Mouse (Mus musculus) erythroblast, embryonic 14.5 days (primary cell): Measurements from ENCODE around the gene Sh3bp2. TPM values are rescaled to one million over a fixed set of nuclear protein-coding genes. Genes with fewer than 3 reads are reported as not detected.
"Not testable (repeated sequence)": the region's sequence is repeated elsewhere in the genome, so short reads cannot be mapped to it uniquely, and the experiment has no call there.

Experiments
- H3K27me3 ChIP-seq: 2 replicates; pipeline ENCODE4 v1.6.1; 2012; ENCODE audit warnings: inconsistent platforms; ENCODE audit not compliant: control insufficient read depth
- H3K36me3 ChIP-seq: 2 replicates; pipeline ENCODE4 v1.6.1; 2012; ENCODE audit warnings: mild to moderate bottlenecking, inconsistent platforms; ENCODE audit not compliant: control insufficient read depth
- H3K4me1 ChIP-seq: 2 replicates; pipeline ENCODE4 v1.6.1; 2012; ENCODE audit warnings: inconsistent platforms; ENCODE audit not compliant: control insufficient read depth
- H3K4me3 ChIP-seq: replicated peaks from 2 replicates; pipeline ENCODE3; 2012; ENCODE audit warnings: moderate library complexity, mild to moderate bottlenecking, inconsistent platforms
- H3K9me3 ChIP-seq: 2 replicates; pipeline ENCODE4 v1.6.1; 2012; ENCODE audit warnings: low read length, inconsistent platforms, mixed read lengths; ENCODE audit not compliant: control insufficient read depth
- GATA1 ChIP-seq: IDR thresholded peaks from 2 replicates; pipeline ENCODE4 v1.6.1; 2012; ENCODE audit warnings: low read length, inconsistent platforms, mixed read lengths
- TAL1 ChIP-seq: IDR thresholded peaks from 3 replicates; pipeline ENCODE4 v1.6.1; 2012; ENCODE audit warnings: low read length, inconsistent platforms, mixed read lengths
- polyA plus RNA-seq: library from polyadenylated mRNA; stranded (reverse); fragments of >175 nt; gene quantifications from 2 replicates; pipeline ENCODE4 v1.2.3, GENCODE M21; 2012

The Sh3bp2 gene
- polyA plus RNA-seq, 1 experiment: 0.26 TPM

GRCm38 (mm10) chr5:34574721-34575120, 49.1 kb downstream of the Sh3bp2 start:
- H3K4me1 ChIP-seq: peaks cover 76% of the 10 kb centered on the region
- H3K9me3 ChIP-seq: no peaks in the 10 kb centered on the region
- H3K27me3 ChIP-seq: no peaks in the 10 kb centered on the region
- peaks cover 57% of the 10 kb centered on the region for H3K36me3 ChIP-seq
- TF ChIP-seq TAL1 (no peak), GATA1 (no peak)
- peak overlapping the region; percentile 98 for H3K4me3 ChIP-seq

DNA sequence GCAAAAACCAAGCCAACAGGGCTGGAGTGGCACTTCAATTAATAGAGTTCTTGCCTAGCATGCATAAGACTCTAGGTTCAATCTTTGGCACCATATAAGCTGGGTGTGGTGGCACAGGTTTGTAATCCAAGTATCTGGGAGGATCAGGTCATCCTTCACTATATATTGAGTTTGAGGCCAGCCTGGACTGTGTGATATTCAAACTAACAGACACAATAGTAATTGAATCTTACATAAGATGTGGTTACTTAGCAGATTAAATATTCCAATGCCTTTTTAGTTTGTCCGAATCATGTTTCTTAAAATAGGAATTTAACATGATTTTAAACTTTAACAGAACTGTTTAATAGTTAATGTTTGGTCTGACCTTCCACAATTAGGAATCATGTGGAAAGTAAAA, 50.6 kb downstream of the Sh3bp2 start:
- TF ChIP-seq GATA1: no peak
- TF ChIP-seq TAL1: no peak
- Histone ChIP-seq H3K9me3 (no peaks in the 10 kb centered on the region), H3K27me3 (no peaks in the 10 kb centered on the region), H3K36me3 (peaks cover 56% of the 10 kb centered on the region), H3K4me1 (peaks cover 68% of the 10 kb centered on the region), H3K4me3 (peak overlapping the region; percentile 98)

GRCm38 (mm10) chr5:34578038-34578655, 52.5 kb downstream of the Sh3bp2 start:
- Histone ChIP-seq H3K4me3 (no peak overlapping the region), H3K9me3 (no peaks in the 10 kb centered on the region), H3K36me3 (peaks cover 65% of the 10 kb centered on the region), H3K27me3 (no peaks in the 10 kb centered on the region), H3K4me1 (peaks cover 71% of the 10 kb centered on the region)
- TF ChIP-seq GATA1 (no peak), TAL1 (no peak)

DNA sequence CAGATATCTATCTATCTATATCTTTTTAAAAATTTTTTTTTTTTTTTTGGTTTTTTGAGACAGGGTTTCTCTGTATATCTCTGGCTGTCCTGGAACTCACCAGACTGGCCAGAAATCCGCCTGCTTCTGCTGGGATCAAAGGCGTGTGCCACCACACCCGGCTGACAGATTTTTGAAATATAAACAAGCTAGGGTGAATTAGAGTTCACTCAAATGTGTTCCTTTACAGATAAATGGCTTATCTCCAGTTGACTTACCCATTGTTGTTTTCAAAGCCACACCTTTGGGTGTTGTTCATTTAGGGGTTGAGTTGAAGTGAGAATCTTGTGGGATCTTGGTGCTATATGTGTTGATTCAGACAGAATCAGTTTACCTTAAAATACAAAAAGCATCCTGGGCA, 53.7 kb downstream of the Sh3bp2 start:
- Histone ChIP-seq H3K4me3 (no peak overlapping the region), H3K9me3 (no peaks in the 10 kb centered on the region), H3K27me3 (no peaks in the 10 kb centered on the region), H3K4me1 (peaks cover 81% of the 10 kb centered on the region), H3K36me3 (peaks cover 76% of the 10 kb centered on the region)
- TF ChIP-seq TAL1: no peak
- TF ChIP-seq GATA1: no peak

GRCm38 (mm10) chr5:34581671-34582313, 56.2 kb downstream of the Sh3bp2 start:
- Histone ChIP-seq H3K4me1 (peaks cover 76% of the 10 kb centered on the region), H3K4me3 (peak overlapping the region; percentile 63), H3K36me3 (peaks cover 75% of the 10 kb centered on the region)
- TF ChIP-seq TAL1 (peak; percentile 42; the same call in 2 of the 3 replicates), GATA1 (peak; percentile 55)
- H3K9me3 ChIP-seq, H3K27me3 ChIP-seq: not testable (repeated sequence)

- Histone ChIP-seq H3K4me3 (peak overlapping the region; percentile 63), H3K36me3 (peaks cover 75% of the 10 kb centered on the region), H3K4me1 (peaks cover 74% of the 10 kb centered on the region), H3K27me3 (no peaks in the 10 kb centered on the region), H3K9me3 (no peaks in the 10 kb centered on the region)
- no peak for TF ChIP-seq GATA1
- TF ChIP-seq TAL1: no peak
Measured at GRCm38 (mm10) chr5:34582314-34582675, 56.7 kb downstream of the Sh3bp2 start.

GRCm38 (mm10) chr5:34585216-34585615, 59.6 kb downstream of the Sh3bp2 start:
- H3K36me3 ChIP-seq: peaks cover 81% of the 10 kb centered on the region
- peaks cover 70% of the 10 kb centered on the region for H3K4me1 ChIP-seq
- H3K9me3 ChIP-seq: no peaks in the 10 kb centered on the region
- H3K4me3 ChIP-seq: no peak overlapping the region
- TF ChIP-seq TAL1 (no peak), GATA1 (no peak)
- H3K27me3 ChIP-seq: no peaks in the 10 kb centered on the region

DNA sequence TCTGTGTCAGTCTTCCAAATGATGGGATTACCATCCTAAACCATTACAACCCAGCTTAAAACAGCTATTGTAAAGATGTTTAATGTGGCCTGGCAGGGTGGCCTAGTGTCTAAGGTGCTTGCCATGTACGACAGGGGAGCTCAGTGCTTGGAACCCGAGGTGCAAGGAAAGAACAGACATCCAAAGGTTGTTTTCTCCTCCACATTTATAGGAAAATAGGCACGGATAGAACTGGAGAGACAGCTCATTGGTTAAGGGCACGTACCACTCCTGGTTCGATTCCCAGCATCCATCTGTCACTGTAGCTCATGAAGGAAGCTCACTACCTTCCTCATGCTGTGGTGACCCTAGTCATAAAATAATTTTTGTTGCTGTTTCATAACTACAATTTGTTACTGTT, 62.2 kb downstream of the Sh3bp2 start:
- Histone ChIP-seq H3K9me3 (no peaks in the 10 kb centered on the region), H3K4me3 (no peak overlapping the region), H3K4me1 (peaks cover 56% of the 10 kb centered on the region), H3K27me3 (no peaks in the 10 kb centered on the region), H3K36me3 (peaks cover 89% of the 10 kb centered on the region)
- TF ChIP-seq GATA1 (no peak), TAL1 (no peak)

- Histone ChIP-seq H3K4me1 (peaks cover 42% of the 10 kb centered on the region), H3K4me3 (no peak overlapping the region), H3K36me3 (peaks cover 88% of the 10 kb centered on the region), H3K9me3 (no peaks in the 10 kb centered on the region), H3K27me3 (no peaks in the 10 kb centered on the region)
- TF ChIP-seq TAL1 (no peak), GATA1 (no peak)
Measured at GRCm38 (mm10) chr5:34590059-34590458, 64.4 kb downstream of the Sh3bp2 start.
